Mouse (Mus musculus) left cerebral cortex, postnatal 14 days (tissue): ENCODE data around the gene Scarb1. TPM values are rescaled to one million over a fixed set of nuclear protein-coding genes. Genes with fewer than 3 reads are reported as not detected.

Experiments used
- DNase-seq, 2 experiments: peaks; one replicate each; pipeline ENCODE4 v3.0.0; 2021 to 2022; ENCODE audit warnings: low spot score in 2 of 2, mixed read lengths in 1 of 2
- intact Hi-C: fragments of 180-260 bp; cut with DNase I; formaldehyde crosslinking; loops from one replicate; pipeline ENCODE4 v1.15.1; 2025
- total RNA-seq, 2 experiments: library from RNA; stranded (reverse); gene quantifications; 2 replicates each; pipeline ENCODE4 v1.2.3; 2021

Scarb1 gene
- total RNA-seq, 2 experiments from 2014 or later, result 36.9 to 41.1 TPM

DNA sequence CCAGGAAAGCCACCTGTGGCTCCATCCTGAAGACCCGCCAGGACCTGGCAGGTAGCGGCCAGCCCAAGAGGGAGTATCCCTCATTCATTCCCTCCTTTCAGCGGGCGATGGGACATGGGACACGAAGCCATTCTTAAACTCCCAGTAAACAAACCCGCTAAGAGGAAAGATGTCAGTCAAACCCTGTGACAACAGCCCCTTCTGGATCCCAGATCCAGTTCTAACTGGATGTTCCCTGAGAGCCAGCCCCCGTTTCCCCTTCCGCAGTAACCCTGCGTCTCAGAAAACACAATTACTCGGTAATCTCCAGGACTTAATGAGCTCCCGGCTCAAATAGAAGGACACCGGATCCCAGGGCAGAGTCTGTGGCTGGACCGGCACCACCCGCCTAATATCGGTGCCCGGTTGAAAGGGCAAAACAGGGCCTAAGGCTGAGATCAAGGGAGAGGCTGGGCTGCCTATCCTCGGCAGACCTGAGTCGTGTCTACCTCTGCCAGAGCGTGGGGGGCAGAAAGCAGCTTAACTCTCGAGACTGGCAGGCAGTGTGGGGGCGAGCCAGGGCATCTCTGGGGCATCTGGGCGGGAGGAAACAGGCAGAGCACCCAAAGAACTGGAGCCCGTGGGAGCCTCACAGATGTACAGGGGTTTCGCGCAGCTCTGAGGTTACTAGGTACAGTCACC, 903 bp downstream of the Scarb1 start:
- intact Hi-C loops, result no loop called here
- DNase-seq, result peak; percentile 43 to 78

DNA sequence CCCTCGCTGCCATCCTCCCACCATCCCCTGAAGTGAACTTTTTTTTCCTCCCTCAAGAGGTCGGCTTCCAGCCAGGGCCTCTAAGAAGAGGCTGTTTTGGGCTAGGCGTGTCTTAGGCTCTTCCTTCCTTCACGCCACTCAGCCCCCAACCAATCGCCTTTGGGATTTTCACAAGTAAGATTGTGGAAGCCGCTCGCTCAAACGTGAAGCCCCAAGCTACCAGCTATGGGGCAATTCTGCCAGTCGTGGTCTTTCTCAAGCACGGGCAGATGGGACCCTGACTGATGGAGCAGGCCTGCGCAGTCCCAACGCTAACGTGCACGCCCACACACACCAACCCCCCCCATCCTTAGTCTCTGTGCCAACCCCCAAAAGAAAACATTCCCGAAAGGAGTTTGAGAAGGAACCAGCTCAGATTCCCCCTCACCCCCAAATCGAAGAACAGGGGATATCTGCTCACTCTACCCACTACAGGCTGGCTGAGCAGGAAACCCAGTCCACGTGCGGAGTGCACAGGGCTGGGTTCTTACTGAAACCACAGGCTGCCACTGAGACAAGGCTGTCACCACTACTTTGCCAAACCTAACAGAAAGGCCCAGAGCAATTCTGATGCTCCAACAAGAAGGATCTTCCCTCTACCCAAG, 1.7 kb downstream of the Scarb1 start:
- DNase-seq, result peak; percentile 33 to 65
- intact Hi-C loops, result no loop called here

- DNase-seq, result no peak
- intact Hi-C loops, result no loop called here
Observed at GRCm38 (mm10) chr5:125337526-125337925, 3.4 kb downstream of the Scarb1 start.

- no peak for DNase-seq
Observed at GRCm38 (mm10) chr5:125337012-125337411, 3.9 kb downstream of the Scarb1 start.

GRCm38 (mm10) chr5:125333009-125333408, 7.9 kb downstream of the Scarb1 start:
- intact Hi-C loops, result no loop called here
- peak; percentile 24 to 51 for DNase-seq

More at GRCm38 (mm10) chr5:125337012-125337411, 3.9 kb downstream of the Scarb1 start:
- intact Hi-C loops, result no loop called here

DNA sequence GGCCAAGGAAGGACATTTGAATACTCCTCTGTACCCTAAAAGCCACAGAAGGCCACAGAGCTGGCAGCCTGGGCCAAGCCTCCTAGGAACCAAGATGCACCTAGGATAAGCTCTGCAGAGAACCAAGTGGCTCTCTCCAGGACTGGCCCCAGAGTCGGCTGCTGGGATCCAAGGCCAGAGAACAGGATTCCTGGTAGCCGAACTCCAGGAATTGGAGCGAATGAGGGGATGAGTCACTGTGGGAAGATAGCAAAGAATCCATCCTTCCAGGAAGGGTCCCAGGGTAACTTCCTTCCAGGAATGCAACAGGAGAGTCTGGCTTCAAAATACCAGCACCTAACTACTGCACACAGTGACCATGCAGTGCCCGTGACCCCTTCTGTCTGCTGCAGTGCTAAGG, 8.6 kb downstream of the Scarb1 start:
- intact Hi-C loops, result no loop called here

DNA sequence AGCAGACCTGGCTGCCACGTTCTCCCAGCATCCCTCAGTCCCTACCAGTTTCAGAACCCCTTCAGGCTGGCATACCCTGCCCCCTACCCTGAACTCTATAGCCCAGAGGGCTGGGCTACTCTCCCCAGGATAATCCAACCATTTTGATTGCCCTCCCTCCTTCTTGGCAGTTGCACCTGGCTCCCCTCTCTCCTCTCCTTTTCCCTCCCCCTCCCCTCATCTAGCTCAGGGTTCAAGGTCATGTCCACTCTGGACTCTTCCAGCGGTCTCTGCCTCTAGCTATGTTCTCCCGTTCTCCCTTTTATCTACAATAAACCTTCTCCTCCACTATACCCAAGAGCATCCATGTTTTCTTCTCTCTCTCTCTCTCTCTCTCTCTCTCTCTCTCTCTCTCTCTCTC, 9.1 kb downstream of the Scarb1 start:
- intact Hi-C loops, result no loop called here
- DNase-seq, result no peak

More for the DNA sequence above, 8.6 kb downstream of the Scarb1 start:
- no peak for DNase-seq

- intact Hi-C loops, result no loop called here
- DNase-seq, result no peak
Observed at GRCm38 (mm10) chr5:125331094-125331493, 9.8 kb downstream of the Scarb1 start.

GRCm38 (mm10) chr5:125330656-125331055, 10.2 kb downstream of the Scarb1 start:
- intact Hi-C loops, result no loop called here
- DNase-seq, result no peak

- intact Hi-C loops, result no loop called here
- DNase-seq, result no peak
Observed at GRCm38 (mm10) chr5:125330191-125330590, 10.7 kb downstream of the Scarb1 start.

GRCm38 (mm10) chr5:125327596-125328385, 13.1 kb downstream of the Scarb1 start:
- no peak for DNase-seq
- intact Hi-C loops, result no loop called here

GRCm38 (mm10) chr5:125326351-125326750, 14.5 kb downstream of the Scarb1 start:
- DNase-seq, result no peak
- intact Hi-C loops, result no loop called here

- intact Hi-C loops, result no loop called here
- DNase-seq, result peak in 1 of 2 experiments; percentile 57
Observed at GRCm38 (mm10) chr5:125325931-125326330, 15.0 kb downstream of the Scarb1 start.

DNA sequence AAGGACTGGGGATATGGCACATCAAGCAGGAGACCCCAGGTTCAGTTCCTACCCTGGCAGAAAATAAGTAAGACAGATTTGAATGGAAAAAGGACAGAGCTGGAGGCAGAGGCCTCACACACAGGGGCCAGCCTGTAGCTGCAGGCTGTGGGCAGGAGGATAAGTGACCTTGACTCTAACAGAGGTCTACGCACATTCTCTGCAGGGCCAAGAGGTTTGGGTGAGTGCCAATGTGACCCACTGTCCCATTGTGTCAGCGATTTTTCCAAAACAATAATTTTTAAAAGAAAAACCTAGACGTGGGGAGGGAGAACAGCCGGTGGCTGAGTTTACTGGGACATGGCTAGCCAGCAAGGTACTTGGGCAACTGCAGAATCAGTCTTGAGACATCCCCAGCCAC, 15.6 kb downstream of the Scarb1 start:
- DNase-seq, result no peak
- intact Hi-C loops, result no loop called here

DNA sequence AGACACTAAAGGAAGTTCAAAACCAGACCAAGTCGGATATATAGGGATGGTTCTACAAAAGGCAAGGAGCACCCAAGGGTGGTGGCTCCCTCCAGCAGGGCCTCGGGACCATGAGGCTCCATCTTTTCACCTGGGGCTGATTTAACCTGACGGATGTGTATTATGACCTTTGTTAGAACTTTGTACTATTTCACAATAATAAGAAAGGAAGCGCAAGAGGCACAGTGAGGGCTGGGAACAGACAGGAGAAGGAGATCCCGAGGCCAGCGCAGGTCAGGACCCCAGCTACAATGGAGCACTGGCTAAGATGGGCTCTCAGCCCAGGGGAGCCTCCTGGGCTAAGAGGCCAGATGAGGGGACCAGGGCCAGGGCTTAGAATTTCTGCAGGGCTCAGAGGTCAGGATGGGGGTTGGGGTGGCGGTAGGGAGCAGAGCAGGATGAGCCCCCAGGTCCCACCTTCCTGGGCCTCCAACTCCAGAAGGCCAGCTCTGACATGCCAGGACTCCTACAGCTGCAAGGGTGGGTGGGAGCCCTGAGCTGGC, 16.9 kb downstream of the Scarb1 start:
- no peak for DNase-seq
- intact Hi-C loops, result no loop called here

GRCm38 (mm10) chr5:125323128-125323527, 17.8 kb downstream of the Scarb1 start:
- no peak for DNase-seq
- intact Hi-C loops, result no loop called here

DNA sequence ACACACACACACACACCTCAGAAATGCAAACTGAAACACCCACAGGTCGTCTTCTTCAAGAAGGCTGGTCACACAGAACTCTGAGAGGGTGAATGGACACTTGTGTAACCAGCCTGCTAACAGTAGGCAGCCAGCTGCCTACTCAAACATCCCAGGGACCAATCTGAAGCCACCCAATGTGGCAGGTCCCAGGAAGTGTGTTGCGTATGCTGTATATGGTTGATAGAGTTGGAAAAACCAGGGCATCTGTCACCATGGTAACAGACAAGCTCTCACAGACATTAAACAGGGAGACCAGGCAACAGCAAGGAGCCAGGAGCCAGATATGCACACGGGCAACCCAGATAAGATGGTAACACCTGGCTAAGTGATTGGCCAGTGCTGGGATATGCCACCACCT, 19.1 kb downstream of the Scarb1 start:
- intact Hi-C loops, result no loop called here
- peak in 1 of 2 experiments; percentile 81 for DNase-seq

DNA sequence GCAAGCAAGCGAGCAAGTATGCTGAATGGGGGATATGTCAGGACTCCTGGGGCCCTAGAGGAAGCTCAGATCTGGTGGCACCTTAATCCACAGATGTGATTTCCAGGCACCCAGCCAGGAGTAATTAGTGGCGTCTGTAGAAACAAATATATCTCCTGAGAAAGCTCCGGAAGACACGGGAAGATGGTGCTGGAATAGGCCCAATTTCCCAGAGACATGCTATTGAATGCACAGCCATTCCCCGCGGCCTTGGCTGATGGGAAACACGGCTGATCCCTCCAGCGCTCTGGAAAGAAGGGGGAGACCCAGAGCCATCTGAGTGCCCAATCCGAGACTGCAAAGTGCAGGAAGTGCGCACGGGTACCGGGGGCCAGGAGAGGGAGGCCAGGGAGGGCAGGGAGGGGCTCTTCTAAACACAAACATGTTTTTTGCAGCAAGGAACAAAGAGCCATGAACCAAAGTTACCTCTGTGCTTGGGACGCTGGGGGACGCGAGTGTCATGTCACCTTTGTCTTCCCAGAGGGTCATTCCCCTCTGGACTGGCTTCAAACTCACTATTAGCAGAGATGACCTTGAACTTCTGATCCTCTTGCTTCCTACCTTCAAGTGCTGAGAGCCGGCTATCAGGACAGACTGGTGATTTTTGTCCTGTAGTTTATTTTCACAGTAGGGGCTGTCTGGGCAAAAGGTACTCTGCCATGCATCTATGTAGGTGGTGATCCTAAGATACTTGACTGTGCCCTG, 21.7 kb downstream of the Scarb1 start:
- DNase-seq, result peak; percentile 55 to 69
- intact Hi-C loops, result no loop called here

- DNase-seq, result no peak
- intact Hi-C loops, result no loop called here
Observed at GRCm38 (mm10) chr5:125317953-125318352, 22.9 kb downstream of the Scarb1 start.
